Mouse (Mus musculus): ENCODE measurements around the gene Robo1.

The Robo1 gene

DNA sequence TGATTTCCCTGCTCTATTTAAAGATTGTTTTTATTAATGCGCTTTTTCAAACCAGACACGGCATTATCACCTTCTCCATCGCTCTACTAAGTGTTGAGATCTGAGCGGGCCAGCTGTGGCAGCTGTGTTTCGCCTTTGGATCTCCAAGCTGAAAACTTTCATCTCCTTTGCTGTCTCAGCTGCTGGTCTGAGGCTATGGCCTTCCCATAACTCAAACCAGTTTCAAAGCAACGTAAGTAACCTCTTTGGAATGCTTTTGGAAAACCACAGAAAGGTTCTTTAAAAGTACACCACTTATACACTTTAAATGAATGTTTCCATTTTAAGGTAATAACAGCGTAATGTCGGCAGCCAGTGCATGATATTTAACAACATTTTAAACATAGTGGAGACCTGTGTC is 520.3 kb downstream of the Robo1 start:
- DNase-seq (ENCODE audit: low spot score): no peak

DNA sequence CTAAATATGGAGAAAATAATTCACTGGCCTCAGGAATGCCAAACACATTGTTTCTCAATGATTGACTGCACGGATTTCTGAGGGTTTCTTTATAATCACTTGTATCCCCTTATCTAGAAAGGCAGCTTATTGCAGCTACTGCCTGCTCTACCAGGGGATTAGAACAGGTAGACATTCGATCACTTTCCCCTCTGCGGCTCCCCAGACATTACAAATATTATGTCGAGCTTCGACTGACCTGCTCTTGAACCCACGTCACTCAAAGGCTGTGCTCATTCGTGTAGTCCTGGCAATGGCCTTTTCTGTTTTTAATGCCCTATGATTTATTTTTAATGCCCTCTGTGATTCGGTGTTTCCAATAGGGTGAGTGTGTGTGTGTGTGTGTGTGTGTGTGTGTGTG is 521.4 kb downstream of the Robo1 start:
- no peak for DNase-seq (ENCODE audit: low spot score)

- DNase-seq (ENCODE audit: low spot score): no peak
These were observed 522.4 kb downstream of the Robo1 start for GRCm38 (mm10) chr16:72830394-72831056.

DNA sequence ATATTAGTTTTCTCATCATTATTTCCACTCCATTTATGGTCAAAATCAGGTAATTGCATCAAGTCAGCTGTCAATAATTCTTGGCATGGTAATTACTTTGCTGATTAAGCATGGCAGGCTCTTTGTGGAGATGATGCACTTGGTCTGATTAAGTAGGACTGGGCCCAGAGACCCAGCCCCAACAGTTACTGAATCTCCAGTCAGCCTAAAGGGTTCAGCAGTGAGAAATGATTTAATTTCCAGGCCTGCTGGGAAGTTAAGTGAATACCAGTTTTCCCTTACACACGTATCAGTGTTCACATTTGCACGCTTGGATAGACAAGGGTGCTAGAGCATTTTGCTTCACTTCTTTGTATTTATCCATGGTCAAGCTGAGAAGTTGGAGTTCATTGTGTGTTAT is 526.2 kb downstream of the Robo1 start:
- no peak for DNase-seq (ENCODE audit: low spot score)

DNA sequence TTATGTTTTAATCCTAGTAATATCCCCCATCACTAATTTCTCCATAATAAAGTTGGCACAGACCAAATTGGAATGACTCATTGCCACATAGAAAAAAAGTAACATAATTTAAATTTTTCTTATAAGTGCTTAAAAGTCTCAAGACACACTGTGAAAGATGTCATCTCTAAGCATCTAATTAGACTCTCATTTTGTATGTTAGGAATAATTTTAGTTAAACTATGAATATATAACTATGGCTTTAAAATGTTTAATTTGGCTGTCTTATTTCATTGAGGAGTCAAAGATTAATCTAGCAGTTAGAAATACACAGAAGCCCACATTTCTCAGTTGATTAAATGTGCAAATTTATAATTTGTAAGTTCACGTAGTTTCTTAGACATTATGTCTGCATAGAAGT is 530.9 kb downstream of the Robo1 start:
- no peak for DNase-seq (ENCODE audit: low spot score)

- DNase-seq (ENCODE audit: low spot score): no peak
These were observed 533.0 kb downstream of the Robo1 start for GRCm38 (mm10) chr16:72841066-72841465.

GRCm38 (mm10) chr16:72854101-72854500 is 546.0 kb downstream of the Robo1 start:
- DNase-seq (ENCODE audit: low spot score): no peak

DNA sequence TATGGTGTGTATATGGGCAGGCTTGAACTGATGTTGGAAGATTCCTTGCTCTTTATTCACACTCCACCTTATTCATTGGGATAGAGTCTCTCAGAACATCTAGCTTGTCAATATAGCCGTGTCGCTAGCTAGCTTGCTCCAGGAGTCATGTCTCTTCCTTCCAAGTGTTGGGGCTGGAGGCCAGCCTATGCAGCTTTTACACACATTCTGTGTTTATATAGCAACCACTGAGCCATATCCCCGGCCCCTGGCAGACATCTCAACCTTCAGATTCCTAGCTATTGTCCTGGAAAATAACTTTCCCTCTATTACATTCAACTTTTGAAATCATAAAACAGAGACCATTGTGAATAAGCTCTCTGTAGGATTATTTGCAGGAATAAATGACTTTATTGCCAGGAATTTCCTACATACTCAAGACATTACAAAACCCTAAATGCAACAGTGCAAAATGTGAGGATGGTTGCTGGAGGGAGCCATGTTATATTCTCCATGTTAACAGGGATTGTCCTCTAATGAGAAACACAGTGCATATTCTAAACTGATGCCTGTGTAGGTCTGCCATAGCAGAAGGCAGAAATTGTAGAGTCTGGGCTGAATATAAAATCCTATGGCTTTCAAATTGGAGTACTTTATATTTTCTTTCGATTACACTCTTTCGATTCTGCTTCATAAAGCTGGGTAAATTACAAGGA is 546.9 kb downstream of the Robo1 start:
- no peak for DNase-seq (ENCODE audit: low spot score)

GRCm38 (mm10) chr16:72861707-72862277 is 553.7 kb downstream of the Robo1 start:
- DNase-seq (ENCODE audit: low spot score): no peak

DNA sequence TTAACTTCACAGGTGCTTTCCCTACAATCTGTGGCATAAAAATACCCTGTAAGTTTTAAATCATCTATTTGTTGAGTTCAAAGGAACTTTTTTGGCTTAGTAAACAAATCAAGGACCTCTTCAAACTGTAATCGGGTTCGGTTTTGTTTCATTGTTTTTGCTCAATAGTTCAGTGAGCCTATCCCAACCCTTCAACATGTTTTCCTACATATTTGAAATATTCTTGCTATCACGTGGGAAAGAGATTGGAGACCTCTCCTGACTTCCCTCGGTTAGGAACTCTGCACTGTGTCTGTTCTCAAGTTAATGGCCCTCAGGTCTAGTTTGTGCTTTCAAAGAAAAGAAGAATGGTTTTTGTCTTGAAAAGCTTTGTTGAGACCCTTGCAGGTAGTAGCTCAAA is 557.9 kb downstream of the Robo1 start:
- DNase-seq (ENCODE audit: low spot score): no peak

DNA sequence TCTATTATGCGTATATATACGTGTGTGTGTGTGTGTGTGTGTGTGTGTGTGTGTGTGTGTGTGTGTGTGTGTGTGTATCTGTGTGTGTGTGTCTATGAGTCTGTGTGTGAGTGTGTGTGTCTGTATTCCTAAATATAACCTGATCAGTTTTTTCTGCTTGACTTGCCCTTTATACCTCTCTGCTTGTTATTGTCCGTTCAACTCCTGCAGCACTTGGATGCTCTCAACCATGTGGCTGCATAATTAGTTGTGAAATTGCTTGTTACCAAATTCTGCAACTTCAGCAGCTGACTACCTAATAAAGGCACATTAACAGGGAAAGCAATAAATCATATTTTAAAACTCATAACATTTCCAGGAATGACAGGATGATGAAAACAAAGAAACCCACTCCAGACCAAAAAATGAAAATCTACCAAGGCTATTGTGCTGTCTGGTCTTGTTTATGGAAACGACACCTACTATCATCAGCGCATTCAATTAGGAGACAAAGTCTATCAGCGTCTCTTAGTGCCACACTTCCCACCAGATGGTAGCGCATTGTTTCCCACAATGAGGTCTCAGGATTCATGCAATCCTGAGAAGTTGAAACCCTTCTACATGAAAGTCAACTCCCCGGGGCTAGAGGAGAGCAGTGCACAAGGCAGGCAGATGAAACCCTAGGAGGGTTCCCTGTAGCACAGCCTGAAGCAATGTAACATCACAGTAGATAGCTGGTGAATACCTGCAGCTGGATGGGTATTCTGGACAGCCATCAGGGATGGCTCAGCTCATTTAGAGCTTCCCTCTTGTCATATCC is 567.0 kb downstream of the Robo1 start:
- DNase-seq (ENCODE audit: low spot score): no peak

GRCm38 (mm10) chr16:72888108-72888507 is 580.0 kb downstream of the Robo1 start:
- DNase-seq (ENCODE audit: low spot score): no peak

- DNase-seq (ENCODE audit: low spot score): no peak
These were observed 581.3 kb downstream of the Robo1 start for GRCm38 (mm10) chr16:72889401-72889800.

DNA sequence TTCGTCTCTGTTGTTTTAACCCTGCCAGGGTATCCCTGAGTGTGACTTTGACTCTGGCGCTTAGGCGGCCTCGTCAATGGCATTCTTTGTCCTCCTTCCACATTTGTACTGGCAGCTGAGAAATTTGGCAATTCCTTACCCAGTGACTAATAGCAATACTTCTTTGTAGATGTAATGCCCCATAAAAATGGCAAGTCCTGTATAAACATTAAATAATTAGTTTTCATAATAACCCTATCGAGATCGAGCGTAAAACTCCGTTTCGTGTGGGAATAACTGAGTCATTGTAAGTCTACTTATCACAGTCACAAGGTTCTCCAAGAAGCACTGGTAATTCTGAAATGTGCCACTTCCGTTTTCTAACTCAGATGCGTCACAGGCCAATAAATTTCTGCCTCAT is 589.0 kb downstream of the Robo1 start:
- DNase-seq (ENCODE audit: low spot score): no peak

DNA sequence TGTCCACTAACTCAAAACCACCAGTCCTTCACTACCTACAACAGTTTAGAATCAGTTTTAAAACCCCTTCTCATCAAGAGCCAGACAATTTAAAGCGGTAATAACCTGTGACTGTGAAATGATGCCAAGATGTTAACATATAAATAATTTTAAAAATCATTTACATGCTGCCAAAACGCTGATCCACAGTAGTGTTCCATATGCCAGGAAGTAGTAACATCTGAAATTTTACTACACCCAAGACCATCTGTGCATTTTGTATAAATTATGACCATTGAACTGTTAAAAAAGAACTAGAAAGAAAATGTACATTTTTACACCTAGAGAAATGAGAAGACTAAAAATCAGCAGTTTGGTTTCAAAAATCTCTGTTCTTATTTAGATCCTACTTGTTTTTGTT is 600.8 kb downstream of the Robo1 start:
- DNase-seq (ENCODE audit: low spot score): no peak

GRCm38 (mm10) chr16:72913134-72913533 is 605.0 kb downstream of the Robo1 start:
- no peak for DNase-seq (ENCODE audit: low spot score)

GRCm38 (mm10) chr16:72914068-72914630 is 606.0 kb downstream of the Robo1 start:
- DNase-seq (ENCODE audit: low spot score): no peak

DNA sequence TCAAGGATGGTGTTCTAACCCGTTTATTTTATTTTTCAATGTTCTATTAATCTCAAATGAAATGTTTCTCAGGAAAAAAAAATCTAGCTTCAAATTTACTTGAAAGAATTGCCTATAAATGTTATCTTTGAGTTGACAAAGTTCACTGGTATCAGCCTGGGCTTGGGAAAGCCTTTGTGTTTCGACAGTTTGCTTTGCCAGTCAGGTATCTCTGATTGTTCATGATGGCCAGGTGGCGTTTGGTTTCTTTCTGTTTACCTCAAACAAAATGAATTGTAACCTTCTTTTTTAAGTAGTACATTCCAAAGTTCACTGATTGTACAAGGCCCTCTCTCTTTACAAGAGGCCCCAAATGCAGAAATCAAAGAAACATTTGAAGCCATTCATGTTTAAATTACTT is 611.9 kb downstream of the Robo1 start:
- DNase-seq (ENCODE audit: low spot score): no peak

GRCm38 (mm10) chr16:72924423-72925224 is 616.5 kb downstream of the Robo1 start:
- DNase-seq (ENCODE audit: low spot score): no peak

DNA sequence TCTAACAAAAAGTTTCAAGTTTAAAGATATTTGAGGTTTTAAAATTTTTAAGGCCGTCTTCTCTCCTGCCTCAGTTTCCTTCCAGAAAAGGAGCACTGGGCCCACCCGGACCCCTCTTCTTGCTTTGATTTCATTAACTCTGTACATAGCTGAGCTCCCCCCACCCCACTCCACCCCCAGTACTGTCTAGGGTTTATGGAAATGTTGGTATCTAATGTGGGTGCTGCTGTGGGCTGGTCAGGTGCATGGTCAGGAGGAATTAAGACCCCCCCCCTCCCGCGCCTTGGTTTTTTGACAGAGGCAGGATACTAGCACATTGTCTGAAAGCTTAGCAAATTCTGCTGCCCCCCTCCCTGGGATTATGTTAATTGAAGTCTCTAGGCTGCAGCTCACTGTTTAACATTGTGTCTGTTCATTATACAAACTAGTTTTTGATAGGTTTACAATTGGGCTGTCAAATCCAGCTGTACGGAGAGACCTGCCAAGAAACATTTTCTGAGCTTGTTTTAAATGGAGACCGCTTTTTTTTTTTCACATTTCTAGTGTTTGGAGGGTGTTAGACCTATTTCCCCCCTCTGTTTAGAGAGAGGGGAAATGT is 620.5 kb downstream of the Robo1 start:
- no peak for DNase-seq (ENCODE audit: low spot score)

DNA sequence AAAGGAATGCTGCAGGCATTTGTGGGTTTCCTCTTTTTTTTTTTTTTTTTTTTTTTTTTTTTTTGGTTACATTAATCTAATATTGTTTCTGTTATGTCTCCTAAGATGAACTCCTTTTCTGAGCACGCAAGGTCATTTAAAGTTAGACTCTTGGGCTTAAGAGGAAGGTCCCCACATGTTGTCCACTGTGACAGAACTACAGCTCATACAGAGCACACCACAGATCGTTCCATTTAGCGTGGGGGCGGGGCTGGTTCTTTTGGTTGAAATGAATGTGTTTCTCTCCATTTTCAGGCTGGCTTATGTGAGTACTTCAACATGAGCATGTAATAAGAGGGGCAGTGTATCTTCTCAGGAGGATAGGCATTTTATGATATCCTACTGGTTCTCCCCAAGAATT is 622.8 kb downstream of the Robo1 start:
- DNase-seq (ENCODE audit: low spot score): no peak
